In genomic region chr7:128960575-128960974, GRCm38 (mm10) we compare ENCODE assay signal across 14 mouse cellular contexts.
"Had no signal": no experiment of that assay in that cellular context is flagged by ENCODE, and none has a peak within 500 bp of the region (broad histone marks: within the 10 kb centered on the region; RNA-seq: fewer than 3 reads in every experiment).

No protein-coding gene starts in this region.

- H3K4me3 ChIP-seq: kidney, embryonic 15.5 days; limb, embryonic 13.5 days; neural tube, embryonic 12.5 days had no signal

- H3K9ac ChIP-seq: kidney, embryonic 15.5 days; limb, embryonic 13.5 days; liver, embryonic 14.5 days; neural tube, embryonic 12.5 days had no signal

- ATAC-seq: lung, postnatal 0 days had no signal

- H3K4me2 ChIP-seq: kidney, embryonic 15.5 days; limb, embryonic 13.5 days; neural tube, embryonic 12.5 days had no signal

- H3K27ac ChIP-seq: kidney, embryonic 15.5 days; limb, embryonic 13.5 days; liver, embryonic 14.5 days; neural tube, embryonic 12.5 days; stomach, postnatal 0 days had no signal

- H3K27me3 ChIP-seq: kidney, embryonic 15.5 days; limb, embryonic 13.5 days; neural tube, embryonic 12.5 days had no signal

- H3K36me3 ChIP-seq: kidney, embryonic 15.5 days; limb, embryonic 13.5 days; neural tube, embryonic 12.5 days had no signal

- H3K4me1 ChIP-seq: kidney, embryonic 15.5 days; limb, embryonic 13.5 days; neural tube, embryonic 12.5 days had no signal

- DNase-seq: kidney, adult 2 months; kidney, postnatal 14 days; layer of hippocampus, postnatal 36 days; lung, adult 2 months; lung, postnatal 36 days; midbrain, embryonic 14.5 days; thymus, adult 2 months; thymus, postnatal 25 days had no signal

- H3K9me3 ChIP-seq: kidney, embryonic 15.5 days; limb, embryonic 13.5 days; neural tube, embryonic 12.5 days had no signal
